Mouse (Mus musculus) ES-Bruce4 (cell line): Measurements from ENCODE around the gene Slc13a1.

Experiments
- CTCF ChIP-seq: IDR thresholded peaks from one replicate; pipeline ENCODE4 v1.8.1; 2011; ENCODE audit warnings: low read depth, low read length
- EP300 ChIP-seq: IDR thresholded peaks from 2 replicates; pipeline ENCODE4 v1.6.1; 2011; ENCODE audit warnings: low read depth, low read length; ENCODE audit not compliant: insufficient read depth
- POLR2A ChIP-seq: IDR thresholded peaks from one replicate; pipeline ENCODE4 v1.8.1; 2011; ENCODE audit warnings: low read length; ENCODE audit not compliant: insufficient read depth

GRCm38 (mm10) chr6:24100705-24101104 lies 67.2 kb downstream of the Slc13a1 start:
- TF ChIP-seq POLR2A (no peak), CTCF (no peak), EP300 (no peak)
